Mouse (Mus musculus) G1E (cell line): ENCODE measurements around the gene Rnf141. TPM values are rescaled to one million over a fixed set of nuclear protein-coding genes. Genes with fewer than 3 reads are reported as not detected.

Experiments used
- ATAC-seq: 2 replicates; pipeline ENCODE4 v1.8.0; 2016; ENCODE audit warnings: mild to moderate bottlenecking; ENCODE audit not compliant: insufficient number of reproducible peaks, poor library complexity, low FRiP score, severe bottlenecking; ENCODE audit errors: extremely low read depth
- DNase-seq: peaks from one replicate; pipeline ENCODE4 v3.0.0; 2012; ENCODE audit warnings: low spot score
- H3K27me3 ChIP-seq: 2 replicates; pipeline ENCODE4 v1.6.1; 2012; ENCODE audit warnings: mild to moderate bottlenecking, low read length, inconsistent platforms; ENCODE audit not compliant: insufficient read depth
- H3K36me3 ChIP-seq: replicated peaks from 2 replicates; pipeline ENCODE3; 2012; ENCODE audit warnings: mild to moderate bottlenecking, inconsistent platforms
- H3K4me1 ChIP-seq: 2 replicates; pipeline ENCODE4 v1.6.1; 2012; ENCODE audit warnings: low read depth, low read length, inconsistent platforms, mixed read lengths; ENCODE audit not compliant: insufficient read depth
- H3K4me3 ChIP-seq: 2 replicates; pipeline ENCODE4 v1.5.1; 2012; ENCODE audit warnings: low read depth, mild to moderate bottlenecking, inconsistent platforms, low read length, moderate library complexity, mixed read lengths
- H3K9me3 ChIP-seq: replicated peaks from 2 replicates; pipeline ENCODE4 v1.6.1; 2012; ENCODE audit warnings: inconsistent platforms
- CTCF ChIP-seq: IDR thresholded peaks from 2 replicates; pipeline ENCODE4 v1.5.1; 2012; ENCODE audit warnings: low read depth, low read length, inconsistent platforms, mixed read lengths
- GATA1 ChIP-seq: IDR thresholded peaks from 2 replicates; pipeline ENCODE4 v1.6.1; 2012; ENCODE audit warnings: borderline replicate concordance, low read length, inconsistent platforms, mixed read lengths
- GATA2 ChIP-seq: IDR thresholded peaks from 2 replicates; pipeline ENCODE4 v1.6.1; 2012; ENCODE audit warnings: low read depth, low read length, inconsistent platforms, borderline replicate concordance
- POLR2AphosphoS5 ChIP-seq: IDR thresholded peaks from 2 replicates; pipeline ENCODE4 v1.6.1; 2012; ENCODE audit warnings: low read depth, low read length, inconsistent platforms; ENCODE audit not compliant: insufficient replicate concordance
- TAL1 ChIP-seq: conservative IDR thresholded peaks from 2 replicates; pipeline ENCODE4 v1.6.1; 2012; ENCODE audit warnings: low read depth, low read length, inconsistent platforms, mixed read lengths
- polyA plus RNA-seq: library from polyadenylated mRNA; stranded (reverse); fragments of >175 nt; gene quantifications from 2 replicates; pipeline ENCODE4 v1.2.3, GENCODE M21; 2012
- total RNA-seq, 2 experiments: library from RNA; stranded (forward) in 1 of 2; stranded (reverse) in 1 of 2; fragments of 200-1000 nt in 1 of 2; fragments of >200 nt in 1 of 2; fragmentation: Nextera tagmentation in 1 of 2; gene quantifications; 2 replicates each; pipeline ENCODE4 v1.2.3; 2014 to 2017

The Rnf141 gene
- total and polyA plus RNA-seq, 3 experiments = 0.92 to 38.6 (median 18.2) TPM

- Histone ChIP-seq H3K9me3 (no peaks in the 10 kb centered on the region), H3K4me1 (no peaks in the 10 kb centered on the region), H3K27me3 (peaks cover 37% of the 10 kb centered on the region), H3K4me3 (no peak overlapping the region), H3K36me3 (no peaks in the 10 kb centered on the region)
- TF ChIP-seq POLR2AphosphoS5 (no peak), GATA2 (no peak), GATA1 (no peak), TAL1 (no peak), CTCF (no peak)
- DNase-seq (no peak), ATAC-seq (no peak)
Observed at GRCm38 (mm10) chr7:110854927-110855546, 10.8 kb upstream of the Rnf141 start.

DNA sequence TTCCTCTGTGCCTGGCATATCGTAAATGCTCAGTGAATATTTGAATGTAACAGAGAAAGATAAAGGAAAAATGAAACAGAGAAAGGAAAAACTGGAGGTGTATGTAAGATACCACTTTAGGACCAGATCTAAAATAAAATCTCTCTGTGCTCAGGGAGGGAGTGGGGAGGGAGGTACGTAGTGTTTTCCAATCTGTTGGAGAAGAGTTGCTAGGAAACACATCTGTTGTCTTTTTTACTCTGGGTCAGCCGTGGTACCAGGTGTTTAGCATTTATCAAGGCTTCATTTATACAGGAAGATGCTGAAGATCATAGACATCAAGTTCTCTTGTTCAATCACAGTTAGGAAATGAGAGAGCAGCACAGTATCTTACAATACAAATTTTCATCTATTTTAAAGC lies 10.3 kb upstream of the Rnf141 start:
- DNase-seq (no peak), ATAC-seq (no peak)
- no peaks in the 10 kb centered on the region for H3K4me1 ChIP-seq
- H3K4me3 ChIP-seq = no peak overlapping the region
- no peak for TF ChIP-seq POLR2AphosphoS5
- TF ChIP-seq CTCF = no peak
- no peak for TF ChIP-seq TAL1
- peaks cover 42% of the 10 kb centered on the region for H3K27me3 ChIP-seq
- H3K9me3 ChIP-seq = no peaks in the 10 kb centered on the region
- H3K36me3 ChIP-seq = no peaks in the 10 kb centered on the region

GRCm38 (mm10) chr7:110853611-110854010 lies 9.4 kb upstream of the Rnf141 start:
- Histone ChIP-seq H3K27me3 (peaks cover 44% of the 10 kb centered on the region), H3K4me3 (no peak overlapping the region), H3K36me3 (no peaks in the 10 kb centered on the region), H3K4me1 (no peaks in the 10 kb centered on the region), H3K9me3 (no peaks in the 10 kb centered on the region)
- TF ChIP-seq CTCF (no peak), TAL1 (no peak), GATA1 (no peak)
- ATAC-seq = no peak
- no peak for DNase-seq

DNA sequence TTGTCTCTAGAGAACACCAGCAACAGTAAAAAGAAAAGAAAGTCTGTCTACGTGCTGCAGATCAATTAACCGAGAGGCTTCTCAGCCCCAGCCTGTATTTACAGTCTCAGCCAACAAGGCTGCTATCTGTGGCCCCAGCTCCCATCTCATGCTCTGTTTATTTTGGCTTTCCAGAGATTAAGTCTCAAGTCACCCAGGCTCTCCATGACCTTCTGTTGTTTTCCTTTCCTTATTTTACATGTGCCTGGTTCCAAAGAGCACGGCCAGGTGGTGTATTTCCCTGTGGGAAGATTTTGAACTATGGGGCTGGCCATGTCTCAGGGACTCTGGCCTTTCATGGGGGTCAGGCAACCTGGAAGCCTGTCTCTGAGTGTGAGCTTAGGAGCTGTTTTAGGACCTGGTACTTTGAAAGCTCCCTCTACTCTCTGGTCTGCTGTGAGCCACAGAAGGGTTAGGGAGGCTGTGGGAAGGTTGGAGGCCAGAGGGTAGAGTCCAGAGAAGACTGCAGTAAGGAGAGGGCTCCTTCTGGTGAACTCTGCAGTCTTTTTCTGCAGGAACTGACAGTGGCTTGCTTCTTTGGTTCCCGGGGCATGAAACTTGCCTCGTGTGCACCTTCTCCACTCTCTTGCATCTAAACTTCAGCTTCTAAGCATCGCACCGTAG lies 7.4 kb upstream of the Rnf141 start:
- DNase-seq = no peak
- peaks cover 42% of the 10 kb centered on the region for H3K27me3 ChIP-seq
- no peaks in the 10 kb centered on the region for H3K4me1 ChIP-seq
- H3K36me3 ChIP-seq = no peaks in the 10 kb centered on the region
- no peak overlapping the region for H3K4me3 ChIP-seq
- ATAC-seq = no peak
- no peaks in the 10 kb centered on the region for H3K9me3 ChIP-seq
- TF ChIP-seq POLR2AphosphoS5 = no peak
- TF ChIP-seq TAL1 = no peak
- no peak for TF ChIP-seq GATA2
- no peak for TF ChIP-seq CTCF
- no peak for TF ChIP-seq GATA1

DNA sequence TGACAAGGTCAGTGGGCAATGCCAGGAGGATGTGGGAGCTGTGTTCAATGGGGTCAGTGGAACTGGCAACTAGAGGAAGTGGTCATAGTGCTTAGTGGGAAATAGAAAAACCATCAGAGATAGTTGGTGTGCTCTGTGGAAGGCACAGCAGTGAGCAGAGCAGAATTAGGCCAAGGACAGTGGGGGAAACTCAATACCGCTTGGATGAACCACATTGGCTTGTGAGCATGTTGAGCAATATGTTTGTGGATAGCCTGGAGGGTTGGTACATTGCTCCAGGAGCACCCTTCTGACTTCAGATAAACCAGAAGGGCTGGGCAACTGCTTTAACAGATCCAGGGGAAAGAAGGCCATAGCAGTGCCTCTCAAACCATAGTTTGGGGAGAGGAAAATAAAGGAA lies 4.1 kb upstream of the Rnf141 start:
- no peak for ATAC-seq
- no peaks in the 10 kb centered on the region for H3K9me3 ChIP-seq
- H3K4me1 ChIP-seq = peaks cover 13% of the 10 kb centered on the region
- no peak for TF ChIP-seq CTCF
- no peak for TF ChIP-seq GATA2
- TF ChIP-seq POLR2AphosphoS5 = no peak
- TF ChIP-seq GATA1 = no peak
- DNase-seq = no peak
- no peak overlapping the region for H3K4me3 ChIP-seq
- peaks cover 30% of the 10 kb centered on the region for H3K27me3 ChIP-seq
- no peaks in the 10 kb centered on the region for H3K36me3 ChIP-seq

GRCm38 (mm10) chr7:110847321-110847720 lies 3.1 kb upstream of the Rnf141 start:
- ATAC-seq (no peak), DNase-seq (no peak)
- H3K9me3 ChIP-seq = no peaks in the 10 kb centered on the region
- TF ChIP-seq POLR2AphosphoS5 = no peak
- no peak for TF ChIP-seq GATA2
- no peak for TF ChIP-seq CTCF
- TF ChIP-seq GATA1 = no peak
- no peak for TF ChIP-seq TAL1
- H3K4me3 ChIP-seq = no peak overlapping the region
- H3K27me3 ChIP-seq = peaks cover 26% of the 10 kb centered on the region
- peaks cover 3% of the 10 kb centered on the region for H3K36me3 ChIP-seq
- peaks cover 18% of the 10 kb centered on the region for H3K4me1 ChIP-seq
